Mouse (Mus musculus): ENCODE data around the gene C2cd4a. TPM values are rescaled to one million over a fixed set of nuclear protein-coding genes. Genes with fewer than 3 reads are reported as not detected.
A peak's percentile ranks its signal among the peaks of the same experiment; 100 is the strongest.

C2cd4a gene
- polyA plus RNA-seq, 1 experiment from 2014 or later, result 1.1 TPM

DNA sequence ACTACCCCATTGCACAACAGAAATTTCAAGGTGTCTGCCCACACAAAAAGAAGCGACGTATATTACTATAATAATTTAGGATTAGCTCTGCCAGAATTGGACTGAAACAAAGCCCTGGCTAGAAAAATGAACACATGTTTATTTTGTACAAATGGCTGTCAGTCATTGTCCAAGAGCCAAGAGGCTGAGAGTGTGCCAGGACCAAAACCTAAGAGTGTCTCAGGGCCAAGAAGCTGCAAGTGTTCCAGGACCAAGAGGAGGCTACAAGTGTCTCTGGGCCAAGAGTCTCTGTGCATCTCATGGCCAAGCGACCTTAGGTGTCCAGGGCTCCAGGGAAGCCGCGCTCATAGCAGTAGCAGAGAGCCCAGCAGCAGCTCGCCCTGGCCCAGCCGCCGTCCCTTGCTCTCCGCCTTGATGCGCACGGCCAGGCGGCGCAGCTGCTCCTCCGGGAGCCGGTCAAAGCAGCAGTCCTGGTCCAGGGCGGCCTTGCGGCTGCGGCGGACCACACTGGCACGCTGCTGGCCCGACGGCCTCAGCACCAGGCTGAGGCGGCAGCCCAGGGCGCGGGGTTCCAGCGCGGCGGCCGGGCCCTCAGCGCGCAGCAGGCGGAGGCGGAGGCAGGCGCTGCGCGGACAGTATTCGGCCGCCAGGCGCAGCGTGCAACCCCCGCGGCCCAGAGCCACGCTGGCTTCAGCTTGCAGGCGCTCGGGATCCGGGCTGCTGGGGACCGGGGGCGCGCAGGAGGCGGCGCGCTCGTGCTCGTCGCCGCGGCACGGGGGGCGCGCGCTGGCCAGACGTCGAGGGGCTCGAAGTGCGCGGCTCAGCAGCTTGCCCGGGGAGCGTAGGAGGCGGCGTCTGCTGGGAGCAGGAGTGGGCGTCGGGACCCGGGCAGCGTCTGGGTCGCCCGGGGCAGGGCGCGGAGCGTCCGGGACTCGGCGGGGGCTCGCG is 1.4 kb downstream of the C2cd4a start:
- Histone ChIP-seq H3K27ac (no peak overlapping the region; the same call in 1 of the 2 replicates), H3K9ac (peak overlapping the region; percentile 46), H3K27me3 (replicated peaks) (peaks cover 25% of the 10 kb centered on the region), H3K9me3 (no peaks in the 10 kb centered on the region), H3K4me2 (replicated peaks) (peak overlapping the region; percentile 98), H3K36me3 (no peaks in the 10 kb centered on the region), H3K4me1 (replicated peaks) (peaks cover 12% of the 10 kb centered on the region), H3K4me3 (replicated peaks) (peak overlapping the region; percentile 56)
- 2% methylated on average over 84 of the region's 84 CpGs for WGBS
- peak; percentile 86 for ATAC-seq

DNA sequence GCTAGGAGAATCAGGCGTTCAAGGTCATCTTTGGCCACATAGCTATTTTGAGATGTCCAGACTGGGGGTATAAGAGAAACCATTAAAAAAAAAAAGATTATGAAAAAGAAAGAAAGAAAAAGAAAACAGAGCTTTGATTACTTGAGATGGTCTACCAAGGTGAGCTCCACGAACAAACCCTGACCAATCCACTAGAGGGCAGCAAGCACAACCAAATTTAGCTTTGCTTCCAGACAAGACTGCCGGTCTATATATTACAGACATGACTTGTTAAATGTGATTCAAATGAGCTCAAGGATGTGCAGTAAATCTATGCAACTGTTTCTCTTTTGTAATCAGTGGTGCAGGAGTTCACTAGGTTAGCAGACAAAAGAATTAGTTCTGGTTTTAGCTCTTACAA is 3.9 kb downstream of the C2cd4a start:
- no peak overlapping the region for H3K4me2 ChIP-seq (replicated peaks)
- WGBS, result 4% methylated on average over 3 of the region's 3 CpGs
- H3K36me3 ChIP-seq, result no peaks in the 10 kb centered on the region
- H3K4me1 ChIP-seq (replicated peaks), result peaks cover 12% of the 10 kb centered on the region
- no peak overlapping the region for H3K9ac ChIP-seq
- peaks cover 22% of the 10 kb centered on the region for H3K27me3 ChIP-seq (replicated peaks)
- no peaks in the 10 kb centered on the region for H3K9me3 ChIP-seq
- ATAC-seq, result no peak
- no peak overlapping the region for H3K27ac ChIP-seq
- H3K4me3 ChIP-seq (replicated peaks), result no peak overlapping the region

DNA sequence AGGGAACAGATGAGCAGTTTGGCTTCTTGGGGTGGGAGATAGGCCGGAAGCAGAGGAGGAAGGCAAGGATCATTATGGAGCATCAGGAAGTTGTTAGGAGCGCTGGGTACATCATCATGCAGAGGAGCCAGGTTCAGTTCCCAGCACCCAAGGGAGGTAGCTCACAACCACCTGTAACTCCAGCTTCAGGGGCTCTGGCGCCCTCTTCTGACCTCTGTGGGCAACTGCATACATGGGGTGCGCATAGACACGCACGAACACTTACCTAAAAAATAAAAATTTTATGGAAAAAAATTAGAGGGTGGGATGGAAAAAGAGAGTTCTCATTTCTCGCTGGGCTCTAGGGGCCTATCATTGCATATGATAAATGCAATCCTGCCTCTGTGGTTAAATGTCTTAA is 6.6 kb downstream of the C2cd4a start:
- Histone ChIP-seq H3K27me3 (replicated peaks) (peaks cover 12% of the 10 kb centered on the region), H3K9ac (no peak overlapping the region), H3K4me2 (replicated peaks) (no peak overlapping the region), H3K4me1 (replicated peaks) (0 out of 2 replicates have a peak, but pooled peaks cover 1% of the 10 kb centered on the region), H3K4me3 (replicated peaks) (no peak overlapping the region), H3K9me3 (no peaks in the 10 kb centered on the region), H3K27ac (no peak overlapping the region), H3K36me3 (no peaks in the 10 kb centered on the region)
- no peak for ATAC-seq
- WGBS, result 82% methylated on average over 7 of the region's 7 CpGs

DNA sequence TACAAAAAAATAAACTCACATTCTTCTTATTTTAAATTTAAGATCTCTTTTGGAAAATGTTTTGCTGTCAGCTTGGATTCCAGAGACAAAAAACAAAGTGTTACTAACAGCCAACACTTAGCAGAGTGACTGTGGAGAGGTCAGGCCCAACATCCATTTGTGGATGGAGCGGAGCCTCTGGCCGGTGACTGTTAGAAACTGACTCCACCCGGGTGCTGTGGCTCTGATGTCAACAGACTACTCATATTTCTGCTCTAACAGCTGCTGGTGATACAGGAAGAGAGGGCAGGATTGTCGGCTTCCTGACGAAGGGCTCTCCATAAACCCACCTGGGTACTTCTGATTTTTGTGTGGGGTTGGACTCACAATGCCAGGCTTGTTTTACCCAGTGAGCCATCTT is 9.0 kb downstream of the C2cd4a start:
- no peak for ATAC-seq
- Histone ChIP-seq H3K27ac (no peak overlapping the region), H3K36me3 (no peaks in the 10 kb centered on the region), H3K9me3 (no peaks in the 10 kb centered on the region), H3K4me3 (replicated peaks) (no peak overlapping the region), H3K4me2 (replicated peaks) (no peak overlapping the region), H3K4me1 (replicated peaks) (no peaks in the 10 kb centered on the region), H3K9ac (no peak overlapping the region), H3K27me3 (replicated peaks) (no peaks in the 10 kb centered on the region)
- 50% methylated on average over 5 of the region's 5 CpGs for WGBS

DNA sequence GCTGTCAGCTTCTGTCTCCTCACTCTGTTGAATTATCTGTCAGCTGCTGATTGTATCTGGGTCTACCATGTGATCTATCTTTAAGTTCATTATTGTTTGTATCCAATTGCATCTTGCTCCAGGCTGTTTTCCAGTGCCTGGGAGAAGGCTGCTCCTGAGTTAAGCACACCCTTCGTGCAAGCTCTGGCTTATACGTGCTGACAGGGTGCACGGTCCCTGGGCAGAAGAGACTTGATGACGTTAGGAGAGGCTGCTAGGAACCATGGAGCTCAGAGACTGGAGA is 13.5 kb downstream of the C2cd4a start:
- ATAC-seq, result no peak
- no peak overlapping the region for H3K4me3 ChIP-seq (replicated peaks)
- peaks cover 4% of the 10 kb centered on the region; the same call in 1 of the 2 replicates for H3K4me1 ChIP-seq (replicated peaks)
- H3K4me2 ChIP-seq (replicated peaks), result no peak overlapping the region
- no peak overlapping the region for H3K9ac ChIP-seq
- H3K9me3 ChIP-seq, result no peaks in the 10 kb centered on the region
- 77% methylated on average over 4 of the region's 4 CpGs for WGBS
- H3K27ac ChIP-seq, result no peak overlapping the region
- no peaks in the 10 kb centered on the region for H3K36me3 ChIP-seq
- H3K27me3 ChIP-seq (replicated peaks), result no peaks in the 10 kb centered on the region

DNA sequence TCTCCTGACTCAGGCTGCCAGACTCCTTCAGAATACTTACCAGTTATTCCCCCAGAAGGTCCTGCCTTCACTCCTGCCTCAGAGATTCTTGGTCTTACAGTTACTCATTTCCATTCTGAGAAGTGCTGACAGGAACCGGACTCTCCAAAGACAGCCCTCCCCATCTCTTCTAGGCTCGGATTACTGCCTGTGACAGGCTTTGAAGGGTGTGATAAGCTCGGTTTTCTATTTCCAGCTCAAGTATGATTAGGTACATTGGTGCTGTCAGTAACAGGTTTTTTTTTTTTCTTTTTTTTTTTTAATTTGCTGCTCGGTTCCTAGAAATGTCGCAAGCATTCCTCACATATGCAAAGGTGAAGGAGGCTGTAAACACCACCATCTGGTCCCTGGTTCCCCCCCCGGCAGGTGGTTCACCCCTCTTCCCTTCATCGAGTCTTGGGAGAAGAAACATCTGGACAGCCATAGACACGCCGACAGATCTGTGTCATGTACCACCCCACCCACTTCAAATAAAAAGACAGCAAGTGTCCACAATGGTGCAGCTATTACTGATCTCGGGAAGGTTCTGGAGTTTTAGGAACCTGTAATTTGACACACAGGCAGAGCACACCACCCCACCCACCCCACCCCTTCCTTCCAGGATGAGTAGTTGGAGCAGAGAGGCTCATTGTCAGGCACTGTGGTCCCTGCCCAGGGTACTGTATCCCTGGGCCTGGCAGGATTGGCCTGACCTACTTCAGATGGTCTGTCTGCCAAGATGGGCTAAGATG is 14.0 kb downstream of the C2cd4a start:
- no peaks in the 10 kb centered on the region for H3K27me3 ChIP-seq (replicated peaks)
- no peaks in the 10 kb centered on the region for H3K36me3 ChIP-seq
- no peak overlapping the region for H3K4me2 ChIP-seq (replicated peaks)
- no peak for ATAC-seq
- no peak overlapping the region for H3K27ac ChIP-seq
- H3K4me3 ChIP-seq (replicated peaks), result no peak overlapping the region
- peaks cover 6% of the 10 kb centered on the region; the same call in 1 of the 2 replicates for H3K4me1 ChIP-seq (replicated peaks)
- no peak overlapping the region for H3K9ac ChIP-seq
- 32% methylated on average over 10 of the region's 10 CpGs for WGBS
- H3K9me3 ChIP-seq, result no peaks in the 10 kb centered on the region

DNA sequence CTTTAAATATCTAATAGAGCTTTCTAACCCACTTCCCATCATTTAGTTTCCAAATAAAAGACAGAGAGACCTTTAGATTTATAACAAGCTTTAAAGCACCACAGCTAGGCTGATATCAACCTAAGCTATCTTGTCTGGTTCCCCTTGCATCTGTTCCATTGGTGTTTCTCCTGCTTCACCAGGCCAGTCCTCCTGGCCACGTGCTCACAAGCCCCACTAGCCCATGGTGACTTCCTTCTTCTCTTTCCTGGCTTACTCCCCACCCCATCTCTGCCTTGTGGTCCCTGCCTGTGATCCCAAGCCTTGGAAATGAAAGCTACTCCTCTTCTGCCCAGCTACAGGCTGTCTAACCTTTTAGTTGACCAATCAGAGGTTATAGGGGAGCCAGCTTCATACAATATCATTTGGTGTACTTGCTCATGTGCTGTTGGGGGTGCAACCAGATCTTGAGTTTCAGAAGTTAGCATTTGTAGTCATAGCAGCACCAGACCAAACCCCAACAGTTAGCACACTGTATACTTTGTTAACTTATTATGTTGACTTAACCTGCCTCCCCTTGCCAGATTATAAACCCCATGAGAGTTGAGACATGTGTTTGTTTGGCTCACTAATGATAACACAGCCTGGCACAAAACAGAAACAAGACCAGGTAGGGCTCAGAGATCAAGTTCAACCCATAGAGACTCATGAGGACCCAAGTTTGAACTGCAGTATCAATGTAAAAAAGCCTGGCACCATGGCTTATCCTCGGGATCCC is 15.8 kb downstream of the C2cd4a start:
- peaks cover 6% of the 10 kb centered on the region; the same call in 1 of the 2 replicates for H3K4me1 ChIP-seq (replicated peaks)
- H3K4me2 ChIP-seq (replicated peaks), result no peak overlapping the region
- no peak overlapping the region for H3K27ac ChIP-seq
- H3K36me3 ChIP-seq, result no peaks in the 10 kb centered on the region
- no peak overlapping the region for H3K9ac ChIP-seq
- no peak for ATAC-seq
- WGBS, result 72% methylated on average over 2 of the region's 2 CpGs
- no peak overlapping the region for H3K4me3 ChIP-seq (replicated peaks)
- no peaks in the 10 kb centered on the region for H3K27me3 ChIP-seq (replicated peaks)
- no peaks in the 10 kb centered on the region for H3K9me3 ChIP-seq

DNA sequence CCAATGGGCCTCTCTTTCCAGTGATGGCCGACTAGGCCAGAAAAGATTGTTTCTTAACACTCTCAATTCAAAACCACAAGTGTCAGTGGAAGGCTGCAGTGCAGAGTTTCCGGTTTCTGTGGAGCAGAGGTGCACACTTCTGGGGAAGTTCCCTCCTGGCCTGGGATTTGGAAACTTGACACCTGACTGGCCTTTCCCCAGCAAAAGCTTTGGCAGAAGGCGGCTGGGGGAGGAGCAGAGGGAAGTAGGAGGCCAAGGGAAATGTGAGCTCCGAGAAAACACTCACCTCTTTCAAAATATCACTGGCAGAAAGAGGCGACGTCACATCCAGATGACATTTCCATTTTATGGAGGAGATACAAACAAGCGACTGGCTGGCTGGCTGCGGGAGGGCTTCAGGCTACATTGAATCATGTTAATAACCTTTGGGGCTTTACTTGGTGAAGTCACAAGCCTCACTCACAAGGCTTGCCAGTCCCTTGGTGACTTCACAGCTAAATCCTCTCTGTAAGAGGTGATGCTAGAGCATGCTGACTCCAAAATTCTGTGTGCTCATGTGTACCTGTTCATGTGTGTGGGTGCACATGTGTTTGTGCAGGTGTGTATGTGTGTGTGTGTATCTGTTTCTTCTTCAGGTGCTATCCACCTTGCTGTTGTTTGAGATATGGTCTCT is 18.3 kb downstream of the C2cd4a start:
- H3K27ac ChIP-seq, result no peak overlapping the region
- no peak overlapping the region for H3K9ac ChIP-seq
- H3K27me3 ChIP-seq (replicated peaks), result no peaks in the 10 kb centered on the region
- WGBS, result 10% methylated on average over 8 of the region's 8 CpGs
- H3K4me3 ChIP-seq (replicated peaks), result no peak overlapping the region
- ATAC-seq, result peak; percentile 66
- H3K36me3 ChIP-seq, result no peaks in the 10 kb centered on the region
- H3K4me2 ChIP-seq (replicated peaks), result peak overlapping the region; percentile 26; the same call in 1 of the 2 replicates
- no peaks in the 10 kb centered on the region for H3K9me3 ChIP-seq
- peaks cover 6% of the 10 kb centered on the region; the same call in 1 of the 2 replicates for H3K4me1 ChIP-seq (replicated peaks)

DNA sequence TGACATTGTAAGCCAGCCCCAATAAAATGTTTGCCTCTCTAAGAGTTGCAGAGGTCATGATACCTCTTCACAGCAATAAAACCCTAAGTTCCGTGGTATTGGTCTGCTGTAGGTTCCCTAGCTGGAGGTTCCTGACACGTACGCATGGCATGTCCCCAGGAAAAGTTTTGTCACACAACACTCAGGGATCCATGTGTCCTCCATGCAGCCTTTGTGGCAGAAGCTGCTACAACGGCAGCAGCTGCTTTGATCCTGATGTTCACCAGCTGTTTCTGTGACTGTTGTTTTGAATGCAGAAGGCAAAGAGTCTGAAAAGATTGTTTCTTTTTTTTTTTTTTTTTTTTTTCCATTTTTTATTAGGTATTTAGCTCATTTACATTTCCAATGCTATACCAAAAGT is 19.0 kb downstream of the C2cd4a start:
- Histone ChIP-seq H3K4me1 (replicated peaks) (peaks cover 6% of the 10 kb centered on the region; the same call in 1 of the 2 replicates), H3K4me2 (replicated peaks) (no peak overlapping the region), H3K27me3 (replicated peaks) (no peaks in the 10 kb centered on the region), H3K27ac (no peak overlapping the region), H3K4me3 (replicated peaks) (no peak overlapping the region), H3K9me3 (no peaks in the 10 kb centered on the region), H3K36me3 (no peaks in the 10 kb centered on the region), H3K9ac (no peak overlapping the region)
- ATAC-seq, result no peak
- WGBS, result 65% methylated on average over 4 of the region's 4 CpGs

DNA sequence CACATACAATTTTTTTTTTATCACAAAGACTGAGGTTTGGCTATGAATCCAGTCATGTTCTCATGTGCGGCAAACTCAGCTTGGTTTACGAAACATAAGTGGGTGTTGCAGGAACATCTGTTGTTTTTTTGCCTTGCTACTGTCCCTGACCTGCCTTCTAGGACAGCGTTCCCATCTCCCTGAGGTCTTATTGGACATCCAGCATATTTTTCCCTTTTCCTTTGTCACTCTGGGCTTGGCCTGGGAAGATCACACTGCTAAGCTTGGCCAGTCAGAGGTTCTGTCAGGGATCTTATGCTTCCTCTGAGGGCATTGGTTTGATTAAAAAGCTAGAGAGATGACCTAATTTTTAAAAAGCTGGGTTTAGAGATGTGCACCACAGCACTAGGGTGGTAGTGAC is 21.0 kb downstream of the C2cd4a start:
- Histone ChIP-seq H3K9ac (no peak overlapping the region), H3K36me3 (no peaks in the 10 kb centered on the region), H3K27ac (no peak overlapping the region), H3K4me2 (replicated peaks) (no peak overlapping the region), H3K9me3 (no peaks in the 10 kb centered on the region), H3K4me3 (replicated peaks) (no peak overlapping the region), H3K4me1 (replicated peaks) (peaks cover 6% of the 10 kb centered on the region; the same call in 1 of the 2 replicates), H3K27me3 (replicated peaks) (no peaks in the 10 kb centered on the region)
- no peak for ATAC-seq
- 70% methylated on average over 3 of the region's 3 CpGs for WGBS

DNA sequence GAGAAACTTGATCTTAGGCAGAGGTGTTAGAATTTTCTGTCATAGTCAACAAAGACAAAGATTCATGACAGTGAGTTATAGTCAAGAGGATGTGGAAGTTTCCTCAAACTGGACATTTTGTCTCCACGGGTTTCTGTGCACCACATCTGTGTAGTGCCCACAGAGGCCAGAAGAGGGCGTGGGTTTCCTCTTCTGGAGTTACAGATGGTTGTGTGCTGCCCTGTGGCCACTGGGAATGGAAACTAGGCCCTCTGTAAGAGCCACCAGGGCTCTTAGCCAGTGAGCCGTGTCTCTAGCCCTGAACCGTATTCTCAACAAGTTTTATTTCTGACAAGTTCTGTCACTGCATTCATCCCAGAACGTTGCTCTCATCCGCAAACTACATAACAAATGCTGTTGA is 21.6 kb downstream of the C2cd4a start:
- H3K27me3 ChIP-seq (replicated peaks), result no peaks in the 10 kb centered on the region
- H3K36me3 ChIP-seq, result no peaks in the 10 kb centered on the region
- WGBS, result 57% methylated on average over 6 of the region's 6 CpGs
- H3K4me2 ChIP-seq (replicated peaks), result no peak overlapping the region
- no peak overlapping the region for H3K4me3 ChIP-seq (replicated peaks)
- H3K27ac ChIP-seq, result no peak overlapping the region
- H3K9ac ChIP-seq, result no peak overlapping the region
- no peaks in the 10 kb centered on the region for H3K9me3 ChIP-seq
- ATAC-seq, result no peak
- H3K4me1 ChIP-seq (replicated peaks), result peaks cover 6% of the 10 kb centered on the region; the same call in 1 of the 2 replicates

All from intestine, embryonic 15.5 days (tissue).